Mouse (Mus musculus) regulatory T cell (primary cell): ENCODE data around the gene Bnip1.

Experiments used
- in situ Hi-C: fragments of 300-600 bp; cut with MboI, MseI; formaldehyde crosslinking; loops from one replicate; pipeline ENCODE4 v1.15.1; 2025; ENCODE audit warnings: high pct_unique_total_duplicates

Gene Bnip1

GRCm38 (mm10) chr17:26780750-26781571 is at the start of gene Bnip1:
Bnip1 (plus strand) TSS chr17:26781066.
- in situ Hi-C loops: no loop called here

GRCm38 (mm10) chr17:26742581-26742980 is 38.3 kb upstream of the Bnip1 start:
- in situ Hi-C loops: no loop called here

GRCm38 (mm10) chr17:26743294-26743693 is 37.6 kb upstream of the Bnip1 start:
- in situ Hi-C loops: no loop called here

- in situ Hi-C loops: no loop called here
Measured at GRCm38 (mm10) chr17:26749975-26750374, 30.9 kb upstream of the Bnip1 start.

GRCm38 (mm10) chr17:26752297-26752696 is 28.6 kb upstream of the Bnip1 start:
- in situ Hi-C loops: no loop called here

- in situ Hi-C loops: no loop called here
Measured at GRCm38 (mm10) chr17:26753476-26753875, 27.4 kb upstream of the Bnip1 start.

GRCm38 (mm10) chr17:26767100-26767753 is 13.6 kb upstream of the Bnip1 start:
- in situ Hi-C loops: no loop called here

GRCm38 (mm10) chr17:26767754-26768124 is 13.1 kb upstream of the Bnip1 start:
- in situ Hi-C loops: no loop called here

GRCm38 (mm10) chr17:26776211-26776610 is 4.7 kb upstream of the Bnip1 start:
- in situ Hi-C loops: no loop called here

GRCm38 (mm10) chr17:26778001-26778400 is 2.9 kb upstream of the Bnip1 start:
- in situ Hi-C loops: no loop called here

- in situ Hi-C loops: no loop called here
Measured at GRCm38 (mm10) chr17:26778430-26779100, 2.3 kb upstream of the Bnip1 start.

GRCm38 (mm10) chr17:26779471-26779870 is 1.4 kb upstream of the Bnip1 start:
- in situ Hi-C loops: no loop called here

- in situ Hi-C loops: no loop called here
Measured at GRCm38 (mm10) chr17:26781610-26782043, 761 bp downstream of the Bnip1 start.

- in situ Hi-C loops: no loop called here
Measured at GRCm38 (mm10) chr17:26784525-26784924, 3.7 kb downstream of the Bnip1 start.

- in situ Hi-C loops: no loop called here
Measured at GRCm38 (mm10) chr17:26786586-26786985, 5.7 kb downstream of the Bnip1 start.

GRCm38 (mm10) chr17:26788986-26789385 is 8.1 kb downstream of the Bnip1 start:
- in situ Hi-C loops: no loop called here

- in situ Hi-C loops: no loop called here
Measured at GRCm38 (mm10) chr17:26789460-26790268, 8.8 kb downstream of the Bnip1 start.

GRCm38 (mm10) chr17:26790269-26791214 is 9.7 kb downstream of the Bnip1 start:
- in situ Hi-C loops: no loop called here

- in situ Hi-C loops: no loop called here
Measured at GRCm38 (mm10) chr17:26791580-26791979, 10.7 kb downstream of the Bnip1 start.

GRCm38 (mm10) chr17:26792096-26792495 is 11.2 kb downstream of the Bnip1 start:
- in situ Hi-C loops: no loop called here
